Mouse (Mus musculus) ES-Bruce4 (cell line): ENCODE measurements around the gene Vmn1r179.
"Not testable (repeated sequence)": the region's sequence is repeated elsewhere in the genome, so short reads cannot be mapped to it uniquely, and the experiment has no call there.

Experiments used
- CTCF ChIP-seq: IDR thresholded peaks from one replicate; pipeline ENCODE4 v1.8.1; 2011; ENCODE audit warnings: low read depth, low read length
- POLR2A ChIP-seq: IDR thresholded peaks from one replicate; pipeline ENCODE4 v1.8.1; 2011; ENCODE audit warnings: low read length; ENCODE audit not compliant: insufficient read depth

DNA sequence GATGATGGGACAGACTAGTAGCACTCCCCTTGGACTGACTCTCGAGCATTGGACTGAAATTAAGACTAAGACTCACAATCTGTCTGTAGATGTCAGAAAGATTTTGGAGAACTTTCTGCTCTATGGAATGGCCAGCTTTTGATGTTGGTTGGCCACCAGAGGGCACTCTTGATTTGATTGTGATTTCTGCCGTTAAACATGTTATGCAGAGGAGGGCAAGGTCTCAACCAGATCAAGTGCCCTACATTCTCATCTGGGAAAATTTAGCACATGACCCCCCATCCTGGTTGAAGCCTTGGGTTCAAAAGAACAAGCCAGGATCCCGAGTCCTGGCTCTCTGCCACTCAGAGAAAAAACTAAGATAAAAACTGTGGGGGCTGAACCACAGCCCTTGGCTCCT is 41.3 kb downstream of the Vmn1r179 start:
- not testable (repeated sequence) for TF ChIP-seq POLR2A, CTCF
